Comparison of ENCODE assay signal across 16 mouse cellular contexts in genomic region chr7:28903778-28904177, GRCm38 (mm10). TPM values are rescaled to one million over a fixed set of nuclear protein-coding genes. Genes with fewer than 3 reads are reported as not detected.
DNase-seq lines count a peak whose midpoint lies in the region; ATAC-seq and TF ChIP-seq lines count a peak whose summit lies in the region.
"Had no signal": no experiment of that assay in that cellular context is flagged by ENCODE, and none has a peak within 500 bp of the region (broad histone marks: within the 10 kb centered on the region; RNA-seq: fewer than 3 reads in every experiment).

No protein-coding gene starts in this region.

- intact Hi-C loops in heart, adult 2 months (cut with DNase I) = no loop called here
- intact Hi-C loops in left cerebral cortex, postnatal 10 days (cut with DNase I) = no loop called here

- H3K4me1 ChIP-seq in heart, adult 2 months (ENCODE audit: control insufficient read depth, insufficient read depth, low read length) = peaks cover 14% of the 10 kb centered on the region
- H3K4me1 ChIP-seq: liver, embryonic 12.5 days; stomach, embryonic 15.5 days had no signal

- no peak for ATAC-seq in megakaryocyte progenitor cell, adult 5-6 weeks (replicated peaks; ENCODE audit: poor library complexity)
- ATAC-seq: liver, embryonic 12.5 days had no signal

- TF ChIP-seq POLR2A in heart, adult 2 months (IDR thresholded peaks at IDR 0.05; ENCODE audit: insufficient read depth, low read depth, low read length) = no peak

- no peaks in the 10 kb centered on the region for H3K79me2 ChIP-seq in heart, adult 2 months (replicated peaks; ENCODE audit: control insufficient read depth, insufficient read depth, low read length)

- H3K27me3 ChIP-seq in heart, adult 2 months (ENCODE audit: control insufficient read depth, insufficient read depth, low read length) = no peaks in the 10 kb centered on the region
- H3K27me3 ChIP-seq: liver, embryonic 12.5 days; stomach, embryonic 15.5 days had no signal

- 66% methylated on average over 10 of the region's 10 CpGs for WGBS in heart, adult 2 months

- no peak for DNase-seq in heart, adult 2 months
- no peak for DNase-seq in heart, adult 18-20 months
- peak; percentile 92 for DNase-seq in right cerebral cortex, adult 18-20 months
- DNase-seq in right cerebral cortex, postnatal 4 days = no peak
- DNase-seq in left cerebral cortex, postnatal 10 days (ENCODE audit: extremely low spot score in 1 of 2, low spot score in 2 of 2) = peak; percentile 47 to 56
- peak; percentile 93 for DNase-seq in telencephalon, adult 2 months (ENCODE audit: low read depth, low spot score)
- DNase-seq in thymus, adult 18-20 months = no peak
- DNase-seq: adrenal gland, adult 8-10 months; cerebellum, adult 11-12 months; gastrocnemius, postnatal 25 days; kidney, adult 11 months had no signal

- H3K9ac ChIP-seq in heart, adult 2 months (ENCODE audit: low read depth, low read length) = no peak overlapping the region; the same call in 1 of the 2 replicates
- H3K9ac ChIP-seq: liver, embryonic 12.5 days; stomach, embryonic 15.5 days had no signal

- H3K36me3 ChIP-seq in heart, adult 2 months (ENCODE audit: control insufficient read depth, insufficient read depth, low read length) = peaks cover 13% of the 10 kb centered on the region

- no peak for TF ChIP-seq CTCF in heart, adult 2 months (IDR thresholded peaks at IDR 0.05)

- TF ChIP-seq EP300 in heart, adult 2 months (IDR thresholded peaks at IDR 0.05; ENCODE audit: insufficient read depth, low read depth, low read length) = no peak

- peak overlapping the region; percentile 82; the same call in 1 of the 2 replicates for H3K27ac ChIP-seq in heart, adult 2 months
- H3K27ac ChIP-seq: liver, embryonic 12.5 days; stomach, embryonic 15.5 days had no signal

- H3K4me3 ChIP-seq in heart, adult 2 months = no peak overlapping the region
- H3K4me3 ChIP-seq: erythroblast, embryonic 14.5 days; liver, embryonic 12.5 days; stomach, embryonic 15.5 days had no signal

RNA-seq across cellular contexts. Expression of gene Capn12, which starts 22.6 kb away (rescaled TPM):
- under 1 TPM; 0.23 to 0.39 TPM for total RNA-seq in heart, adult 2 months (2021)
- 0.49 and 0.61 TPM in 2 replicates for polyA plus RNA-seq in heart, adult 2 months (2012; rRNA removed)
- total RNA-seq in heart, adult 18-20 months (2021) = under 1 TPM; 0.31 to 0.35 TPM
- under 1 TPM; 0.53 to 0.69 TPM for total RNA-seq in left cerebral cortex, postnatal 10 days (2021)
- not detected in 2 replicates for total RNA-seq in megakaryocyte progenitor cell, adult 5-6 weeks (2015)
- 0.24 TPM in 1 of 2 replicates, not detected in the other for total RNA-seq in megakaryocyte progenitor cell, adult 5-6 weeks (2017)
- total RNA-seq: megakaryocyte, adult 5-6 weeks had no signal
- polyA plus RNA-seq: erythroblast, embryonic 14.5 days had no signal

RNA-seq across cellular contexts. Expression of gene Lgals7, which starts 40.1 kb away (rescaled TPM):
- under 1 TPM in 1 of 2 experiments, not detected in 1; 0.61 TPM for total RNA-seq in heart, adult 2 months (2021)
- 1.6 and 4.0 TPM in 2 replicates for polyA plus RNA-seq in heart, adult 2 months (2012; rRNA removed)
- total RNA-seq in heart, adult 18-20 months (2021) = 1 to 10 TPM in 1 of 2 experiments, under 1 TPM in 1; 0.93 to 1.8 TPM
- total RNA-seq in left cerebral cortex, postnatal 10 days (2021) = 1 to 10 TPM in 1 of 2 experiments, not detected in 1; 1.6 TPM
- 0.52 TPM in 1 of 2 replicates, not detected in the other for total RNA-seq in megakaryocyte progenitor cell, adult 5-6 weeks (2015)
- total RNA-seq in megakaryocyte progenitor cell, adult 5-6 weeks (2017) = not detected in 2 replicates
- total RNA-seq: gastrocnemius, postnatal 25 days; megakaryocyte, adult 5-6 weeks had no signal
- polyA plus RNA-seq: erythroblast, embryonic 14.5 days; liver, embryonic 12.5 days had no signal

RNA-seq across cellular contexts. Expression of gene Actn4, which starts 58.4 kb away (rescaled TPM):
- 10 to 100 TPM; 66.1 to 85.7 TPM for total RNA-seq in heart, adult 2 months (2021)
- polyA plus RNA-seq in heart, adult 2 months (2012; rRNA removed) = 123 and 132 TPM in 2 replicates
- total RNA-seq in heart, adult 18-20 months (2021) = 10 to 100 TPM; 64.7 to 66.4 TPM
- 100 to 1,000 TPM; 151 to 160 TPM for total RNA-seq in left cerebral cortex, postnatal 10 days (2021)
- 86.4 and 87.2 TPM in 2 replicates for total RNA-seq in megakaryocyte progenitor cell, adult 5-6 weeks (2015)
- 47.1 and 49.5 TPM in 2 replicates for total RNA-seq in megakaryocyte progenitor cell, adult 5-6 weeks (2017)

Comparison
In these comparisons a context has a peak if more than half of its experiments do, and no peak if none do; other contexts are left out.
1. DNase-seq: peak in right cerebral cortex, adult 18-20 months (single experiment), left cerebral cortex, postnatal 10 days (2 of 2) and telencephalon, adult 2 months (single experiment); none in heart, adult 2 months (0 of 2), heart, adult 18-20 months (0 of 2), right cerebral cortex, postnatal 4 days (single experiment) and thymus, adult 18-20 months (0 of 2).